Mouse (Mus musculus): ENCODE results near the gene Anapc7.

DNA sequence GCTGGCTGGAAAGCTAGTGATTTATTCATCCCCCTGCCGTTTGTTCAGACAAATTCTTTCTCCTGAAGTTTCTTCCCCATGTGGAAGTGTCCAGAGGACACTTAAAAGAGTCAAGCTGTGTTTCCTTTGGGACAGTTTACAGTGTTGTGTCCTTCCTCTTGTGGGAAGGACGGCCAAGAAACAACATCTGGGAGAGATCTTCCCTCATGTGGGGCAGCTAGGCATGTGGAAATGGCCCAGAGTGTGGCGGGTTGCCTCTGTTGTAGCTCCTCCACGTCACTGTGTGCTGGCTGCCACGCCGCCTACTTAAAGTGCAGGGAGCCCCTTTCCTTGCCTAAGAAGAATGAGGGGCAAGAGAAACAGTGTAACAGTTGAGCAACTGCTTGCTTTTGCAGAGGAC lies 8.7 kb upstream of the Anapc7 start:
- TF ChIP-seq CTCF (IDR thresholded peaks at IDR 0.05; ENCODE audit: borderline replicate concordance, insufficient read depth, low read length), result no peak
- TF ChIP-seq POLR2A (IDR thresholded peaks at IDR 0.05; ENCODE audit: low read depth, low read length), result no peak
